Mouse (Mus musculus): ENCODE data around the gene 0610010F05Rik. TPM values are rescaled to one million over a fixed set of nuclear protein-coding genes. Genes with fewer than 3 reads are reported as not detected.
"Not testable (repeated sequence)": the region's sequence is repeated elsewhere in the genome, so short reads cannot be mapped to it uniquely, and the experiment has no call there.

Gene 0610010F05Rik
- polyA plus RNA-seq, 1 experiment = 3.1 TPM

DNA sequence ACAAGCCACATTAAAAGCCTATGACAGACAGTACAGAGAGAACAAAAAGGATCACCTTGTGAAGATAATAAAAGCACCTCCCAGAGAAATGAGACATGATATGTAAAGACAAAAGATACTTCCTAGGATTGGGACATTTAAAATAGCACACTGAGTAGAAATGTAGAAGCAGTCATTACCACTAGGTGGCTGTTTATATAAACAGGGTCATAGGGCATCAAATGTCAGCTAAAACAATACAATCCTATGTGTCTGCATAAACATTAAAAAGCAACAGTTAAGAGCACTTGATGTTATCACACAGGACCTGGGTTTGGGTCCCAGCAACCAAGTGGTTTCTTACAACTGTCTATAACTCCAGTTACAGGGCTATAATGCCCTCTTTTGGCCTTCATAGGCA, 2.8 kb downstream of the 0610010F05Rik start:
- Histone ChIP-seq H3K4me2 (ENCODE audit: low read depth) (no peak overlapping the region), H3K4me3 (no peak overlapping the region), H3ac (ENCODE audit: control insufficient read depth, insufficient read length) (no peak overlapping the region), H3K79me2 (ENCODE audit: control insufficient read depth, insufficient read depth) (no peaks in the 10 kb centered on the region), H3K36me3 (ENCODE audit: control insufficient read depth, insufficient read depth) (no peaks in the 10 kb centered on the region), H3K27me3 (ENCODE audit: control insufficient read depth, insufficient read depth, insufficient read length) (no peaks in the 10 kb centered on the region)
- TF ChIP-seq MYOG (IDR thresholded peaks at IDR 0.05; ENCODE audit: control insufficient read depth in 1 of 3, insufficient read depth in 1 of 3, insufficient read length in 2 of 3, low read depth in 2 of 3) (no peak), TCF12 (IDR thresholded peaks at IDR 0.05; ENCODE audit: insufficient read depth, poor library complexity, severe bottlenecking) (no peak), E2F4 (IDR thresholded peaks at IDR 0.05; ENCODE audit: insufficient read depth) (no peak), POLR2A (IDR thresholded peaks at IDR 0.05; ENCODE audit: insufficient read length, low read depth) (no peak), SRF (IDR thresholded peaks at IDR 0.05; ENCODE audit: control insufficient read depth, insufficient read length, low read depth) (no peak), CEBPB (IDR thresholded peaks at IDR 0.05; ENCODE audit: insufficient read depth, poor library complexity, severe bottlenecking) (no peak), USF1 (IDR thresholded peaks at IDR 0.05; ENCODE audit: low read depth) (no peak), TCF3 (IDR thresholded peaks at IDR 0.05; ENCODE audit: insufficient read length, low read depth) (no peak), POLR2AphosphoS2 (IDR thresholded peaks at IDR 0.05; ENCODE audit: insufficient read length, low read depth) (no peak), MYOD1 (IDR thresholded peaks at IDR 0.05; ENCODE audit: control insufficient read depth in 1 of 3, insufficient read length in 2 of 3, low read depth in 2 of 3) (no peak), MAX (IDR thresholded peaks at IDR 0.05; ENCODE audit: low read depth) (no peak), REST (IDR thresholded peaks at IDR 0.05; ENCODE audit: insufficient read depth, insufficient read length) (no peak)

DNA sequence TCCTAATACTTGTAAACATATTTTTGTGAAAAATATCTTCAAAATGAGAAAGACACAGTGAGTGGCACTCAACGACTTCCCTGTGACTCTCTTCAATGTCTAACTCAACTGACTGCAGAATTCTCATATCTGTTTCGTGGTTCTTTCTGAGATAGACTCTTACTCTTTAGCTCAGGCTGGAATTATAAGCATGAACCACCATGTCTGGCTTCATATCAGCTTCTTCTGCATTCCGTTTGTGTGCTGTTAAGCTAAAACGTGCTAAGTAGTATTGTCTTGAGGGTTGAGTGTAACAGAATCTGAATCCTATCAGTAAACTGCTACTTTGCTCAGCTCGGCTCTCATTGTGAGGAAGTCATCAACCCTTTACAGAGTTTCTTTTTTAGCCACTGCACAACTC, 14.4 kb downstream of the 0610010F05Rik start:
- H3K4me3 ChIP-seq = no peak overlapping the region
- H3ac ChIP-seq (ENCODE audit: control insufficient read depth, insufficient read length) = no peak overlapping the region
- H3K36me3 ChIP-seq (ENCODE audit: control insufficient read depth, insufficient read depth) = peaks cover 6% of the 10 kb centered on the region
- TF ChIP-seq TCF12 (IDR thresholded peaks at IDR 0.05; ENCODE audit: insufficient read depth, poor library complexity, severe bottlenecking) (no peak), POLR2AphosphoS2 (IDR thresholded peaks at IDR 0.05; ENCODE audit: insufficient read length, low read depth) (no peak), REST (IDR thresholded peaks at IDR 0.05; ENCODE audit: insufficient read depth, insufficient read length) (no peak), USF1 (IDR thresholded peaks at IDR 0.05; ENCODE audit: low read depth) (no peak), MYOG (IDR thresholded peaks at IDR 0.05; ENCODE audit: control insufficient read depth in 1 of 3, insufficient read depth in 1 of 3, insufficient read length in 2 of 3, low read depth in 2 of 3) (no peak), E2F4 (IDR thresholded peaks at IDR 0.05; ENCODE audit: insufficient read depth) (no peak), CEBPB (IDR thresholded peaks at IDR 0.05; ENCODE audit: insufficient read depth, poor library complexity, severe bottlenecking) (no peak), MAX (IDR thresholded peaks at IDR 0.05; ENCODE audit: low read depth) (no peak), SRF (IDR thresholded peaks at IDR 0.05; ENCODE audit: control insufficient read depth, insufficient read length, low read depth) (no peak), POLR2A (IDR thresholded peaks at IDR 0.05; ENCODE audit: insufficient read length, low read depth) (no peak), MYOD1 (IDR thresholded peaks at IDR 0.05; ENCODE audit: control insufficient read depth in 1 of 3, insufficient read length in 2 of 3, low read depth in 2 of 3) (no peak), TCF3 (IDR thresholded peaks at IDR 0.05; ENCODE audit: insufficient read length, low read depth) (no peak)
- H3K27me3 ChIP-seq (ENCODE audit: control insufficient read depth, insufficient read depth, insufficient read length) = no peaks in the 10 kb centered on the region
- no peaks in the 10 kb centered on the region for H3K79me2 ChIP-seq (ENCODE audit: control insufficient read depth, insufficient read depth)
- H3K4me2 ChIP-seq (ENCODE audit: low read depth) = no peak overlapping the region

DNA sequence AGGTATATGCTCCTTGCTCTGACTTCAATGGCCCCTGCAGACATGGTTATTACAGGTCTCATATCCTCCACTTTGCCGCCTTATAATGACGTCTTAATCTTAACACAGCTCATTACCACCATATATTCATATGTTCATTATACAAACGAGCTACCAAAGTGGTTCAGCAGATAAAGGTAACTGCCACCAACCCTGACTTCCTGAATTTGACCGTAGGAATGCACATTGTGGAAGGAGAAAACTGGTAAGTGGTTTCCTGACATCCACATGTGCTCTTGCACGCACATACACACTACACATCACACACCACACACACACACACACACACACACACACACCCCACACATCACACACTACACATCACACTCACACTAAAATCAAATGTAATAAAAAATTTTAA, 18.9 kb downstream of the 0610010F05Rik start:
- Histone ChIP-seq H3K4me2 (ENCODE audit: low read depth) (no peak overlapping the region), H3K4me3 (no peak overlapping the region), H3K79me2 (ENCODE audit: control insufficient read depth, insufficient read depth) (no peaks in the 10 kb centered on the region), H3ac (ENCODE audit: control insufficient read depth, insufficient read length) (no peak overlapping the region), H3K36me3 (ENCODE audit: control insufficient read depth, insufficient read depth) (peaks cover 9% of the 10 kb centered on the region), H3K27me3 (ENCODE audit: control insufficient read depth, insufficient read depth, insufficient read length) (no peaks in the 10 kb centered on the region)
- TF ChIP-seq MAX (IDR thresholded peaks at IDR 0.05; ENCODE audit: low read depth) (no peak), TCF12 (IDR thresholded peaks at IDR 0.05; ENCODE audit: insufficient read depth, poor library complexity, severe bottlenecking) (no peak), USF1 (IDR thresholded peaks at IDR 0.05; ENCODE audit: low read depth) (no peak)

DNA sequence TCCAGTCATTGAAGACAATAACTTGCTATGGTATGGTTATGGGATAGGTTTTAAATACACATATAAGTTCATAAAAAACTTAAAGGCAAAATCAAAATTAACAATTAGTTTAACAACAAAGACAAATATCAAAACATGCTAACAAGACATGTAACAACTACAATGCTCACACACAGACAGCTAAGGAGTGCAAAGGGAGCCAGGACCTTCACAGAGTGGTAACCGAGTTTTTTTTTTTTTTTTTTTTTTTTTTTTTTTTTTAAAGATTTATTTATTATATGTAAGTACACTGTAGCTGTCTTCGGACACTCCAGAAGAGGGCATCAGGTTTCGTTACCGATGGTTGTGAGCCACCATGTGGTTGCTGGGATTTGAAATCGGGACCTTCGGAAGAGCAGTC, 26.1 kb downstream of the 0610010F05Rik start:
- H3K36me3 ChIP-seq (ENCODE audit: control insufficient read depth, insufficient read depth) = peaks cover 33% of the 10 kb centered on the region
- not testable (repeated sequence) for H3K4me2 ChIP-seq (ENCODE audit: low read depth); H3ac ChIP-seq (ENCODE audit: control insufficient read depth, insufficient read length); H3K27me3 ChIP-seq (ENCODE audit: control insufficient read depth, insufficient read depth, insufficient read length); H3K79me2 ChIP-seq (ENCODE audit: control insufficient read depth, insufficient read depth); H3K4me3 ChIP-seq

DNA sequence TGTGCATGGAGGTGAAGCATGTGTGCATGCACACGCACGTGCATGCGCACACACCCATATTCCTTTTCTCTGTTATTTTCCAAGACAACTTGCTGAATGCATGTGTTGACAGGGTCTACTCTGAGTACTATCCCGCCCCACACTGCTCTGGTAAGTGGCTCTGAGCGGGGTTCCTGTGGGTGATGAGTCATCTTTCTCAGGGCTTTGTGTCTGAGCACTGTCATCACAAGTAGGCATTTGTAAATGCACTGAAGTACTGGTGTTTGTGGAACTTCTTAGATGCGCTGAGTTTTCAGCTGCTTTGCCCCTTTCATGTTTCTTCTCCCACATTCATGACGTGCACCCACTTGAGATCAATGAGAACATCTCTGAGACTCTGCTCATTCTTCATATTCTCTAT, 63.3 kb downstream of the 0610010F05Rik start:
- no peak overlapping the region for H3ac ChIP-seq (ENCODE audit: control insufficient read depth, insufficient read length)
- no peak overlapping the region for H3K4me3 ChIP-seq
- H3K4me2 ChIP-seq (ENCODE audit: low read depth) = no peak overlapping the region
- H3K79me2 ChIP-seq (ENCODE audit: control insufficient read depth, insufficient read depth) = no peaks in the 10 kb centered on the region
- TF ChIP-seq TCF12 (IDR thresholded peaks at IDR 0.05; ENCODE audit: insufficient read depth, poor library complexity, severe bottlenecking) = no peak
- no peak for TF ChIP-seq POLR2AphosphoS2 (IDR thresholded peaks at IDR 0.05; ENCODE audit: insufficient read length, low read depth)
- TF ChIP-seq POLR2A (IDR thresholded peaks at IDR 0.05; ENCODE audit: insufficient read length, low read depth) = no peak
- no peak for TF ChIP-seq MAX (IDR thresholded peaks at IDR 0.05; ENCODE audit: low read depth)
- TF ChIP-seq MYOD1 (IDR thresholded peaks at IDR 0.05; ENCODE audit: control insufficient read depth in 1 of 3, insufficient read length in 2 of 3, low read depth in 2 of 3) = no peak
- no peak for TF ChIP-seq TCF3 (IDR thresholded peaks at IDR 0.05; ENCODE audit: insufficient read length, low read depth)
- TF ChIP-seq USF1 (IDR thresholded peaks at IDR 0.05; ENCODE audit: low read depth) = no peak
- TF ChIP-seq CEBPB (IDR thresholded peaks at IDR 0.05; ENCODE audit: insufficient read depth, poor library complexity, severe bottlenecking) = no peak
- no peak for TF ChIP-seq SRF (IDR thresholded peaks at IDR 0.05; ENCODE audit: control insufficient read depth, insufficient read length, low read depth)
- TF ChIP-seq MYOG (IDR thresholded peaks at IDR 0.05; ENCODE audit: control insufficient read depth in 1 of 3, insufficient read depth in 1 of 3, insufficient read length in 2 of 3, low read depth in 2 of 3) = no peak
- peaks cover 5% of the 10 kb centered on the region for H3K36me3 ChIP-seq (ENCODE audit: control insufficient read depth, insufficient read depth)
- no peaks in the 10 kb centered on the region for H3K27me3 ChIP-seq (ENCODE audit: control insufficient read depth, insufficient read depth, insufficient read length)
